Mouse (Mus musculus) CH12.LX (cell line): ENCODE measurements around the gene Cpeb3. TPM values are rescaled to one million over a fixed set of nuclear protein-coding genes. Genes with fewer than 3 reads are reported as not detected.

ENCODE experiments used
- DNase-seq: peaks from one replicate; pipeline ENCODE4 v3.0.0-alpha.2; 2013; ENCODE audit errors: extremely low read depth
- H3K27ac ChIP-seq: 2 replicates; pipeline ENCODE4 v1.5.1; 2012; ENCODE audit warnings: low read depth, mild to moderate bottlenecking, control low read depth, moderate library complexity; ENCODE audit not compliant: insufficient read depth
- H3K27me3 ChIP-seq: replicated peaks from 2 replicates; pipeline ENCODE3; 2012; ENCODE audit warnings: inconsistent platforms
- H3K36me3 ChIP-seq, 2 experiments: replicated peaks in 1 of 2; 2 replicates each; pipeline versions ENCODE3 to v1.6.1; 2012; ENCODE audit warnings: inconsistent platforms in 1 of 2, low read length in 1 of 2, mild to moderate bottlenecking in 1 of 2, mixed read lengths in 1 of 2, moderate library complexity in 1 of 2; ENCODE audit not compliant: control insufficient read depth in 1 of 2, insufficient read depth in 1 of 2
- H3K4me1 ChIP-seq, 2 experiments: 2 replicates each; pipeline ENCODE4 v1.6.1; 2012; ENCODE audit warnings: inconsistent platforms in 1 of 2, moderate library complexity in 1 of 2; ENCODE audit not compliant: insufficient read depth in 2 of 2, control insufficient read depth in 1 of 2
- H3K4me2 ChIP-seq: 2 replicates; pipeline ENCODE4 v1.6.1; 2012; ENCODE audit warnings: low read depth, mild to moderate bottlenecking, control low read depth; ENCODE audit not compliant: poor library complexity, insufficient read depth, severe bottlenecking
- H3K4me3 ChIP-seq, 3 experiments: fragments of 150-350 bp in 1 of 3; sonication (generic) in 1 of 3; replicated peaks in 1 of 3; 2 replicates each; pipeline versions ENCODE3 to v1.5.1; 2011 to 2012; ENCODE audit warnings: low read depth in 2 of 3, low read length in 2 of 3, mild to moderate bottlenecking in 2 of 3, moderate library complexity in 2 of 3, control low read depth in 1 of 3, improper control_type of control experiment in 1 of 3, inconsistent platforms in 1 of 3, mixed read lengths in 1 of 3; ENCODE audit not compliant: poor library complexity in 1 of 3
- H3K79me2 ChIP-seq: replicated peaks from 2 replicates; pipeline ENCODE4 v1.6.1; 2012; ENCODE audit warnings: mild to moderate bottlenecking, moderate library complexity; ENCODE audit not compliant: control insufficient read depth, poor library complexity, insufficient read depth, severe bottlenecking; ENCODE audit errors: extremely low read depth
- H3K9ac ChIP-seq: 2 replicates; pipeline ENCODE4 v1.6.1; 2012; ENCODE audit warnings: low read depth, mild to moderate bottlenecking, control low read depth, moderate library complexity; ENCODE audit not compliant: insufficient read depth
- H3K9me3 ChIP-seq: replicated peaks from 2 replicates; pipeline ENCODE3; 2012; ENCODE audit warnings: low read length, inconsistent platforms, mixed read lengths
- CHD1 ChIP-seq: IDR thresholded peaks from 2 replicates; pipeline ENCODE4 v1.6.1; 2012; ENCODE audit warnings: low read depth, low read length, improper control_type of control experiment, inconsistent platforms
- CHD2 ChIP-seq: IDR thresholded peaks from 2 replicates; pipeline ENCODE4 v1.6.1; 2011; ENCODE audit warnings: low read length, improper control_type of control experiment
- E2F4 ChIP-seq: IDR thresholded peaks from 2 replicates; pipeline ENCODE4 v1.6.1; 2011; ENCODE audit warnings: low read depth, low read length, improper control_type of control experiment; ENCODE audit not compliant: insufficient replicate concordance
- ELF1 ChIP-seq: IDR thresholded peaks from 2 replicates; pipeline ENCODE4 v1.6.1; 2014; ENCODE audit warnings: low read depth, mild to moderate bottlenecking, inconsistent platforms, low read length, improper control_type of control experiment
- EP300 ChIP-seq: IDR thresholded peaks from 2 replicates; pipeline ENCODE4 v1.6.1; 2011; ENCODE audit warnings: low read length, improper control_type of control experiment
- ETS1 ChIP-seq: conservative IDR thresholded peaks from 2 replicates; pipeline ENCODE4 v1.6.1; 2012; ENCODE audit warnings: low read depth, mild to moderate bottlenecking, inconsistent platforms, low read length, improper control_type of control experiment, moderate library complexity
- HCFC1 ChIP-seq: IDR thresholded peaks from 2 replicates; pipeline ENCODE4 v1.6.1; 2012; ENCODE audit warnings: low read depth, mild to moderate bottlenecking, inconsistent platforms, low read length, improper control_type of control experiment
- IRF4 ChIP-seq: IDR thresholded peaks from 2 replicates; pipeline ENCODE4 v1.6.1; 2014; ENCODE audit warnings: low read depth, mild to moderate bottlenecking, inconsistent platforms, low read length, improper control_type of control experiment
- JUN ChIP-seq: IDR thresholded peaks from 2 replicates; pipeline ENCODE4 v1.6.1; 2011; ENCODE audit warnings: low read depth, mild to moderate bottlenecking, low read length, improper control_type of control experiment, moderate library complexity; ENCODE audit not compliant: insufficient read depth
- KAT2A ChIP-seq: IDR thresholded peaks from 2 replicates; pipeline ENCODE4 v1.6.1; 2012; ENCODE audit warnings: low read length, improper control_type of control experiment, inconsistent platforms; ENCODE audit not compliant: insufficient replicate concordance
- MAFK ChIP-seq: IDR thresholded peaks from 2 replicates; pipeline ENCODE4 v1.6.1; 2011; ENCODE audit warnings: low read length, improper control_type of control experiment; ENCODE audit not compliant: insufficient replicate concordance
- MAX ChIP-seq: IDR thresholded peaks from 2 replicates; pipeline ENCODE4 v1.6.1; 2011; ENCODE audit warnings: low read length, improper control_type of control experiment
- MAZ ChIP-seq: IDR thresholded peaks from 2 replicates; pipeline ENCODE4 v1.6.1; 2012; ENCODE audit warnings: low read depth, mild to moderate bottlenecking, inconsistent platforms, low read length, improper control_type of control experiment, moderate library complexity
- MEF2A ChIP-seq: IDR thresholded peaks from 2 replicates; pipeline ENCODE4 v1.6.1; 2014; ENCODE audit warnings: low read depth, mild to moderate bottlenecking, inconsistent platforms, low read length, improper control_type of control experiment, borderline replicate concordance
- MXI1 ChIP-seq: IDR thresholded peaks from 2 replicates; pipeline ENCODE4 v1.6.1; 2011; ENCODE audit warnings: mild to moderate bottlenecking, low read depth, low read length, improper control_type of control experiment
- MYC ChIP-seq: IDR thresholded peaks from 2 replicates; pipeline ENCODE4 v1.6.1; 2011; ENCODE audit warnings: low read depth, mild to moderate bottlenecking, improper control_type of control experiment, low read length
- NELFE ChIP-seq: IDR thresholded peaks from 2 replicates; pipeline ENCODE4 v1.6.1; 2011; ENCODE audit warnings: low read depth, low read length, improper control_type of control experiment
- PAX5 ChIP-seq: IDR thresholded peaks from 2 replicates; pipeline ENCODE4 v1.6.1; 2012; ENCODE audit warnings: low read length, inconsistent platforms, mixed read lengths
- POLR2A ChIP-seq: IDR thresholded peaks from 2 replicates; pipeline ENCODE4 v1.6.1; 2011; ENCODE audit warnings: low read depth, mild to moderate bottlenecking, improper control_type of control experiment, low read length
- POLR2AphosphoS2 ChIP-seq: IDR thresholded peaks from 2 replicates; pipeline ENCODE4 v1.6.1; 2011; ENCODE audit warnings: low read depth, low read length, improper control_type of control experiment
- RCOR1 ChIP-seq: conservative IDR thresholded peaks from 2 replicates; pipeline ENCODE4 v1.6.1; 2012; ENCODE audit warnings: low read depth, mild to moderate bottlenecking, inconsistent platforms, low read length, improper control_type of control experiment
- SIN3A ChIP-seq: IDR thresholded peaks from 2 replicates; pipeline ENCODE4 v1.6.1; 2012; ENCODE audit warnings: low read length, improper control_type of control experiment, inconsistent platforms
- SMC3 ChIP-seq: IDR thresholded peaks from 2 replicates; pipeline ENCODE4 v1.6.1; 2011; ENCODE audit warnings: low read depth, low read length, improper control_type of control experiment
- TBP ChIP-seq: conservative IDR thresholded peaks from 2 replicates; pipeline ENCODE4 v1.6.1; 2011; ENCODE audit warnings: low read depth, low read length, improper control_type of control experiment
- TCF12 ChIP-seq: IDR thresholded peaks from 2 replicates; pipeline ENCODE4 v1.6.1; 2014; ENCODE audit warnings: low read depth, mild to moderate bottlenecking, inconsistent platforms, low read length, improper control_type of control experiment
- UBTF ChIP-seq: IDR thresholded peaks from 2 replicates; pipeline ENCODE4 v1.6.1; 2012; ENCODE audit warnings: low read depth, mild to moderate bottlenecking, inconsistent platforms, low read length, improper control_type of control experiment, moderate library complexity
- USF1 ChIP-seq: IDR thresholded peaks from 2 replicates; pipeline ENCODE4 v1.6.1; 2014; ENCODE audit warnings: low read depth, mild to moderate bottlenecking, inconsistent platforms, low read length, improper control_type of control experiment
- USF2 ChIP-seq: conservative IDR thresholded peaks from 2 replicates; pipeline ENCODE4 v1.6.1; 2011; ENCODE audit warnings: low read depth, low read length, improper control_type of control experiment
- ZC3H11A ChIP-seq: IDR thresholded peaks from 2 replicates; pipeline ENCODE4 v1.6.1; 2012; ENCODE audit warnings: low read depth, mild to moderate bottlenecking, inconsistent platforms, low read length, improper control_type of control experiment
- dilution Hi-C: fragments of 300-500 bp; cut with MboI; formaldehyde crosslinking; loops from 2 replicates; pipeline ENCODE4 v1.14.3; 2020; ENCODE audit warnings: low sequenced_read_pairs; ENCODE audit not compliant: extremely low pct_unique_long_range_greater_than_20kb, extremely low pct_ligation_motif_present
- in situ Hi-C: fragments of 300-500 bp; cut with MboI; formaldehyde crosslinking; loops from 3 replicates; pipeline ENCODE4 v1.14.3; 2019; ENCODE audit warnings: low sequenced_read_pairs, low pct_ligation_motif_present, low pct_unique_long_range_greater_than_20kb, mixed read lengths
- polyA plus RNA-seq: library from polyadenylated mRNA; unstranded; fragments of >175 nt; gene quantifications from 2 replicates; pipeline ENCODE4 v1.2.1, GENCODE M21; 2012; ENCODE audit warnings: low read depth; ENCODE audit not compliant: insufficient read length
- total RNA-seq, 2 experiments: library from RNA; depleted of rRNA; stranded (reverse); fragments of 300-350 nt in 1 of 2; fragments of >200 nt in 1 of 2; gene quantifications; 2 replicates each; pipeline ENCODE4 v1.2.3; 2012 to 2014

Gene Cpeb3
- total and polyA plus RNA-seq, 3 experiments, result 1.5 to 3.1 (median 1.5) TPM

GRCm38 (mm10) chr19:37119281-37119680, 89.1 kb downstream of the Cpeb3 start:
- Histone ChIP-seq H3K4me3 (no peak overlapping the region), H3K9me3 (no peaks in the 10 kb centered on the region), H3K4me2 (no peak overlapping the region)
- in situ Hi-C loops, result no loop called here
- no peak for TF ChIP-seq USF2
- no peak for TF ChIP-seq SMC3
- no peak for TF ChIP-seq SIN3A
- TF ChIP-seq TBP, result no peak
- TF ChIP-seq HCFC1, result no peak
- no peak for TF ChIP-seq UBTF
- no peak for TF ChIP-seq CHD2
- TF ChIP-seq E2F4, result no peak
- no peak for TF ChIP-seq JUN
- TF ChIP-seq PAX5, result no peak
- TF ChIP-seq ETS1, result no peak
- no peak for TF ChIP-seq POLR2A
- TF ChIP-seq POLR2AphosphoS2, result no peak
- no peak for TF ChIP-seq ELF1
- TF ChIP-seq KAT2A, result no peak
- no peak for TF ChIP-seq IRF4
- TF ChIP-seq MYC, result no peak
- TF ChIP-seq RCOR1, result no peak
- TF ChIP-seq, all 38 proteins: peak for 0
- no peaks in the 10 kb centered on the region for H3K79me2 ChIP-seq
- no peak overlapping the region for H3K9ac ChIP-seq
- no peak overlapping the region for H3K27ac ChIP-seq
- H3K27me3 ChIP-seq, result no peaks in the 10 kb centered on the region
- dilution Hi-C loops, result no loop called here
- H3K36me3 ChIP-seq, result peaks cover 0 to 5% of the 10 kb centered on the region in 2 experiments
- H3K4me1 ChIP-seq, result peaks cover 7 to 24% of the 10 kb centered on the region in 2 experiments
- no peak for DNase-seq

GRCm38 (mm10) chr19:37115824-37116223, 92.6 kb downstream of the Cpeb3 start:
- no peaks in the 10 kb centered on the region for H3K79me2 ChIP-seq
- H3K9me3 ChIP-seq, result no peaks in the 10 kb centered on the region
- TF ChIP-seq NELFE (no peak), CHD2 (no peak), E2F4 (no peak), EP300 (no peak), IRF4 (no peak), PAX5 (no peak), POLR2AphosphoS2 (no peak), ETS1 (no peak), CHD1 (no peak), MYC (no peak), MAX (no peak), MAFK (no peak), KAT2A (no peak), TCF12 (no peak), USF1 (no peak), MEF2A (no peak), MXI1 (no peak), USF2 (no peak), ZC3H11A (no peak), MAZ (no peak)
- in situ Hi-C loops (no loop called here), dilution Hi-C loops (no loop called here)
- H3K27me3 ChIP-seq, result no peaks in the 10 kb centered on the region
- H3K4me3 ChIP-seq, result no peak overlapping the region
- H3K27ac ChIP-seq, result no peak overlapping the region
- H3K4me2 ChIP-seq, result no peak overlapping the region
- peaks cover 0 to 20% of the 10 kb centered on the region in 2 experiments; a peak in 3 of 4 replicates for H3K4me1 ChIP-seq
- no peak for DNase-seq
- peaks cover 0 to 5% of the 10 kb centered on the region in 2 experiments for H3K36me3 ChIP-seq
- H3K9ac ChIP-seq, result no peak overlapping the region
